Mouse (Mus musculus) midbrain, embryonic 10.5 days (tissue): Measurements from ENCODE around the gene Map3k3. TPM values are rescaled to one million over a fixed set of nuclear protein-coding genes. Genes with fewer than 3 reads are reported as not detected.
"Not testable (repeated sequence)": the region's sequence is repeated elsewhere in the genome, so short reads cannot be mapped to it uniquely, and the experiment has no call there.

Source experiments
- DNase-seq: peaks from one replicate; pipeline ENCODE4 v3.0.0-alpha.2; 2017; ENCODE audit warnings: low spot score
- H3K27ac ChIP-seq: fragments of 300-500 bp; sonication (generic); replicated peaks from 2 replicates; pipeline ENCODE4 v1.5.1; 2016; ENCODE audit warnings: mild to moderate bottlenecking
- H3K27me3 ChIP-seq: fragments of 300-500 bp; sonication (generic); 2 replicates; pipeline ENCODE4 v1.6.1; 2016; ENCODE audit warnings: low read depth, mild to moderate bottlenecking; ENCODE audit not compliant: poor library complexity, severe bottlenecking
- H3K36me3 ChIP-seq: fragments of 300-500 bp; sonication (generic); 2 replicates; pipeline ENCODE4 v1.6.1; 2016; ENCODE audit warnings: mild to moderate bottlenecking, moderate library complexity
- H3K4me1 ChIP-seq: fragments of 300-500 bp; sonication (generic); 2 replicates; pipeline ENCODE4 v1.6.1; 2016
- H3K4me3 ChIP-seq: fragments of 300-500 bp; sonication (generic); 2 replicates; pipeline ENCODE4 v1.5.1; 2016; ENCODE audit warnings: mild to moderate bottlenecking, moderate library complexity
- H3K9me3 ChIP-seq: fragments of 300-500 bp; sonication (generic); replicated peaks from 2 replicates; pipeline ENCODE4 v1.6.1; 2016; ENCODE audit warnings: mild to moderate bottlenecking
- WGBS: fragments of 180-500 bp; shearing (Covaris S2); methylation state at CpG from one replicate; pipeline ENCODE4 v1.1.7; 2016; 5-methylcytosine and 5-hydroxymethylcytosine counted together
- polyA plus RNA-seq: library from polyadenylated mRNA; unstranded; fragments of >200 nt; fragmentation: Nextera tagmentation; extraction: Ambion mirVana; gene quantifications from 2 replicates; pipeline ENCODE4 v1.2.1, GENCODE M21; 2016

Map3k3 gene
- polyA plus RNA-seq, 1 experiment from 2014 or later: 21.9 TPM

DNA sequence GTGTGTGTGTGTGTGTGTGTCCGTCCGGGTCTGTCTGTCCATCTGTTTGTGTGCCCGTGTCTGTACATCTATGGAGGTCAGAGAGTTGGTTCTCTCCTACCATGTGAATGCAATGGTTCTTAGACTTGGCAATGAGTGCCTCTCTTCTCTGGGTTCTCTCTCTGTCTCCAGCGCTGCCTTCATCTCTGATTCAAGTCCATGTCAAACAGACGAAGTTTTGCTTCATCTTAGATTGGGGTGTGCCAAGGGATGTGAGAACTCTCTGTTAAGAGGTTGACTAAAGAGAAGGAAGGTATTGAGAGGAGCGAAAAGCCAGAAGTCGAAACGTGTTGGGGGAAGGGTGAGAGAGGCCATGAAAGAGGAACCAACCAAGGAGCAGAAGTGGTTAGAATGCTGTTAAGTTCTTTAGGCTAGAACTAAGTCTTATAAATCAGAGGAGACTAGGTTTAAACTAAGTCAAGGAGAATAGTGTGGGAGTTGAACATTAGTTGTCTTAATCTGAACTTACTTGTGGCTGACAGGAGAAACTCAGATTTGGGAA lies 21.7 kb downstream of the Map3k3 start:
- peaks cover 26% of the 10 kb centered on the region for H3K36me3 ChIP-seq
- no peaks in the 10 kb centered on the region for H3K9me3 ChIP-seq
- no peak for DNase-seq
- H3K4me1 ChIP-seq: no peaks in the 10 kb centered on the region
- no peak overlapping the region for H3K27ac ChIP-seq
- H3K27me3 ChIP-seq: no peaks in the 10 kb centered on the region
- no peak overlapping the region for H3K4me3 ChIP-seq
- WGBS: 86% methylated on average over 8 of the region's 8 CpGs

DNA sequence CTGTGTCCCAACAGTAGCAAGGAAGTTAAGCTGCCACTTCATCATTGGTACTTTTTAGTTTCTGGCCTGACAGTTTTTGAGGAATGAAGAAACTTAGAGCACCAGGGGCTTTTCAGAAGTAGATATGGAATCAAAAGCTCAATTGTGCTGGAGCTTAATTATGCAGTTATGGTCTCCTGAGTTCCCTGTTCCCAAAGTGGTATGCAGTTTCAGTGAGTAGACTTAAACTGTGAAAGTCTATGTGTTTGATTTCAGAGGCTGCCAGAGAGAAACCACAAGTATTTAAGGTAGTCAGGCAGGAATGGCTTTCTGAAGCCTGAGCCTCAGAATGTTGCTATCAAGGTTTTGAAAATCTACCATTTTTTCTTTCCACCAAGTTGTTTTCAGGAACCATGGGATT lies 27.3 kb downstream of the Map3k3 start:
- Histone ChIP-seq H3K4me1 (no peaks in the 10 kb centered on the region), H3K27ac (no peak overlapping the region), H3K4me3 (no peak overlapping the region), H3K9me3 (no peaks in the 10 kb centered on the region), H3K36me3 (peaks cover 58% of the 10 kb centered on the region), H3K27me3 (no peaks in the 10 kb centered on the region)
- no peak for DNase-seq

DNA sequence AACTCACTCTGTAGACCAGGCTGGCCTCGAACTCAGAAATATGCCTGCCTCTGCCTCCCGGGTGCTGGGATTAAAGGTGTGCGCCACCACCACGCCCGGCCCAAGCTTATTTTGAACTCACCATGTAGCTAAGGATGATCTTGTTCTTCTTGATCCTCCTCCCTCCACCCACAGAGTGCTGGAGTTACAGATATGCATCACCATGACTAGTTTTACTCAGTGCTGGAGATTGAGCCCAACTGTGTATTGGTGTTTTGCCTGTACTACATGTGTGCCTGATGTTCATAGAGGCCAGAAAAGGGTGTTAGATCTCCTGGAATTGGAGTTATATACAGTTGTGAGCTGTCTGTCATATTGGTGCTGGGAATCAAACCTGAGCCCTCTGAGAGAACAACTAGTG lies 37.8 kb downstream of the Map3k3 start:
- DNase-seq: no peak
- peaks cover 84% of the 10 kb centered on the region for H3K36me3 ChIP-seq
- H3K27ac ChIP-seq: no peak overlapping the region
- H3K4me3 ChIP-seq: no peak overlapping the region
- no peaks in the 10 kb centered on the region for H3K27me3 ChIP-seq
- H3K9me3 ChIP-seq: no peaks in the 10 kb centered on the region
- H3K4me1 ChIP-seq: no peaks in the 10 kb centered on the region
- 93% methylated on average over 5 of the region's 5 CpGs for WGBS

DNA sequence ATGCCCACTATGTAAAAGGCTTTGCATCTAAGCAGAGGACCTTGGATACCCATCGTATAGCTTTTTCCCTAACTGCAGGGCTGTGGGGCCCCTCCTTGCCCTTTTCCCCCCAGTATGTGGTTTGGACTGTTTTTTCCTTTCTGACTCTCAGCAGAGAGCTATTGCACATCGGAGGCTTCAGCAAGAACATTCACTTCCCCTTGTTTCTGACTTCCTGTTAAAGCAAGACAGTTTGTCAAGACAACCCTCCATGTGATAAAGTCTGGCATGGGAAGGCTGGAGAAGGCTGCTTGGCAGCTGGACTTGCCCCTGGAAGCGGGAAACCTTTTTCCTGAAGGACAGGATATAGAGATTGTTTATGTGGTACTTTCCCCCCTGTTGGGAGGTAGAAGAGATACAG lies 38.3 kb downstream of the Map3k3 start:
- DNase-seq: no peak
- no peaks in the 10 kb centered on the region for H3K9me3 ChIP-seq
- no peak overlapping the region for H3K27ac ChIP-seq
- 90% methylated on average over 3 of the region's 3 CpGs for WGBS
- H3K36me3 ChIP-seq: peaks cover 79% of the 10 kb centered on the region
- H3K4me1 ChIP-seq: no peaks in the 10 kb centered on the region
- H3K27me3 ChIP-seq: no peaks in the 10 kb centered on the region
- no peak overlapping the region for H3K4me3 ChIP-seq

DNA sequence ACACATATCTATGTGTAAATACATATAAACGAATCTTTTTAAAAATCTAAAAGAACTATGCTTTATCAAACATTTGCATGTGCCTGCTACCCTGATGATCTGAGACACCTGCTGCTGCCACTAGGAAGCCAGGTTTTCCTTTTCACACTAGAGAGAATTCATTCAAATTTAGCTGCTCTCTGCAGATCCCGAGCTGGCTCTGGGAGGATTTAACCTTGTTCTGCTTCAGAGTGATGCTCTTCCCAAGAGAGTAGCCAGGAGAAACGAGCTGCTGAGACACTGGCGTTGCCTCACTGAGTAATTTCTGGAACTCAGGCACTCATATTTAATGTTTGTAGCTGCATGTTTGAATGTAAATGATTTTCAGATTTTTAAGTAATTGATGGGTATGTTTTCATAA lies 40.4 kb downstream of the Map3k3 start:
- Histone ChIP-seq H3K9me3 (no peaks in the 10 kb centered on the region), H3K27ac (no peak overlapping the region), H3K4me1 (no peaks in the 10 kb centered on the region), H3K27me3 (no peaks in the 10 kb centered on the region), H3K36me3 (peaks cover 76% of the 10 kb centered on the region), H3K4me3 (no peak overlapping the region)
- WGBS: 91% methylated on average over 4 of the region's 4 CpGs
- DNase-seq: no peak

DNA sequence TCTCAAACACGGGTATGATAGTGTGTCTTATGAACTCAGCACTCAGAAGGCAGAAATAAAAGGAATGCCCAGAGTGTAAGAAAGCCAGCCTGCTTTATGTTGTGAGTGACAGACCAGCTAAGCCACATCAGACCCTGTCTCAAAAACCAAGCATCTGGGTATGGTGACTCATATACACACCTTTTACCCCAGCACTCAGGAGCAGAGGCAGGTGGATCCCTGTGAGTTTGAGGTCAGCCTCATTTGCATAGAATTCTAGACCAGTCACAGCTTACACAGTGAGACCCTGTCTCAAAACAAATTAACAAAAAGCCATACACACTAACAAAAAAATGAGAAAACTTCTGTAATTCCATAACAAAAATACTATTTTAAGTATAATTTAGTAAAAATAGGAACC lies 41.4 kb downstream of the Map3k3 start:
- Histone ChIP-seq H3K4me1 (no peaks in the 10 kb centered on the region), H3K27ac (no peak overlapping the region), H3K27me3 (no peaks in the 10 kb centered on the region), H3K36me3 (peaks cover 82% of the 10 kb centered on the region), H3K4me3 (no peak overlapping the region), H3K9me3 (no peaks in the 10 kb centered on the region)
- no peak for DNase-seq
- WGBS: 85% methylated on average over 1 of the region's 1 CpGs

DNA sequence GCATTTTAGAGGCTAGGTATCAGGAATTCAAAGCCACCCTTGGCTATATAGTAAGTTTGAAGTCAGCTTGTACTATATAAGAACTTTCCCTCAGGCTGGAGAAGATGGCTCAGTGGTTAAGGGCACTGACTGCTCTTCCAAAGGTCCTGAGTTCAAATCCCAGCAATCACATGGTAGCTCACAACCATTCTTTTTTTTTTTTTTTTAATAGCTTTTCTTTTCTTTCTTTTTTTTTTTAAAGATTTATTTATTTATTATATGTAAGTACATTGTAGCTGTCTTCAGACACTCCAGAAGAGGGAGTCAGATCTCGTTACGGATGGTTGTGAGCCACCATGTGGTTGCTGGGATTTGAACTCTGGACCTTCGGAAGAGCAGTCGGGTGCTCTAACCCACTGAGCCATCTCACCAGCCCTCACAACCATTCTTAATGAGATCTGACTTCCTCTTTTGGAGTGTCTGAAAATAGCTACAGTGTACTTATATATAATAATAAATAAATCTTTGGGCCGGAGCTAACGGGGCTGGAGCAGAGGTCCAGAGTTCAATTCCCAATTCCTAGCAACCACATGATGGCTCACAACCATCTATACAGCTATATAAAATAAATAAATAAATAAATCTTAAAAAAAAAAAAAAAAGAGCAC lies 42.4 kb downstream of the Map3k3 start:
- not testable (repeated sequence) for H3K4me3 ChIP-seq, H3K4me1 ChIP-seq, H3K27me3 ChIP-seq, H3K27ac ChIP-seq, H3K9me3 ChIP-seq, DNase-seq
- 100% methylated on average over 4 of the region's 6 CpGs for WGBS
- H3K36me3 ChIP-seq: peaks cover 72% of the 10 kb centered on the region

DNA sequence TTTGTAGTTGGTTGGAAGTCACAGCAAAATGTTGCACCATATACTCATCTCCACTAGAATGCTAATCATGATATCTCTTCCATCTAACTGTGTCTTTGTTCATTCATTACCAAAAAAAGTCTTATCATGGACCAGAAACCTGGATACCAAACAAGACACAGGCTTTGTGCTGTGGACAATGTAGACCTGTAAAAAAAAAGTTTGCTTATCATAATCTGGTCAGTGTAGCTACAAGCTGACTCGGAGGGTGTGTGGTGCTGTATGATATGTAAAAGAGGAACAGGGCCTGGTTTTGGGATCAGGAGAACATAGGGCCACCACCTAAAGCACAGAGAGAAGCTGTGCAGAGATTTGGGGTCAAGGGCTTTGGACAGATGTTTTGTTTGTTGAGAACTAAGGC lies 45.1 kb downstream of the Map3k3 start:
- Histone ChIP-seq H3K36me3 (peaks cover 50% of the 10 kb centered on the region), H3K9me3 (no peaks in the 10 kb centered on the region), H3K27ac (no peak overlapping the region), H3K4me1 (no peaks in the 10 kb centered on the region), H3K4me3 (no peak overlapping the region), H3K27me3 (no peaks in the 10 kb centered on the region)
- 80% methylated on average over 1 of the region's 1 CpGs for WGBS
- DNase-seq: no peak

DNA sequence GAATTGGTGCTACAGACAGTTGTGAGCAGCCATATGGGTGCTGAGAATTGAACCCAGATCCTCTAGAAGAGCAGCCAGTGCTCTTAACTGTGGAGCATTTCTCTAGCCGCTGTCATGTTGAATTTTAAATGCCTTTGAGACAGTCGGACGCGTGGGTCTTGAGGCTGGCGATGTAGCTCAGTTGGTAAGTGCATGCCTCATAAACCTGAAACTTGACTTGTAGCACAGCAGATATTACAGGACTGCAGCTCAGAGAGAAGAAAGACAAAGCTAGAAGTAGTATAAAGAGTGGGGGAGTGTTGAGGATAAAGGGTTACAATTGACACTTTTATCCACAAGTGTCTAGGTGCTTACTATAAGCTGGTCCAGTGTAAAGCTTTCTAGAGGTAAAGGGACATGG lies 48.1 kb downstream of the Map3k3 start:
- H3K36me3 ChIP-seq: peaks cover 56% of the 10 kb centered on the region
- 93% methylated on average over 5 of the region's 5 CpGs for WGBS
- H3K9me3 ChIP-seq: no peaks in the 10 kb centered on the region
- no peak overlapping the region for H3K27ac ChIP-seq
- no peaks in the 10 kb centered on the region for H3K27me3 ChIP-seq
- no peak overlapping the region for H3K4me3 ChIP-seq
- no peak for DNase-seq
- peaks cover 7% of the 10 kb centered on the region; the same call in 1 of the 2 replicates for H3K4me1 ChIP-seq

DNA sequence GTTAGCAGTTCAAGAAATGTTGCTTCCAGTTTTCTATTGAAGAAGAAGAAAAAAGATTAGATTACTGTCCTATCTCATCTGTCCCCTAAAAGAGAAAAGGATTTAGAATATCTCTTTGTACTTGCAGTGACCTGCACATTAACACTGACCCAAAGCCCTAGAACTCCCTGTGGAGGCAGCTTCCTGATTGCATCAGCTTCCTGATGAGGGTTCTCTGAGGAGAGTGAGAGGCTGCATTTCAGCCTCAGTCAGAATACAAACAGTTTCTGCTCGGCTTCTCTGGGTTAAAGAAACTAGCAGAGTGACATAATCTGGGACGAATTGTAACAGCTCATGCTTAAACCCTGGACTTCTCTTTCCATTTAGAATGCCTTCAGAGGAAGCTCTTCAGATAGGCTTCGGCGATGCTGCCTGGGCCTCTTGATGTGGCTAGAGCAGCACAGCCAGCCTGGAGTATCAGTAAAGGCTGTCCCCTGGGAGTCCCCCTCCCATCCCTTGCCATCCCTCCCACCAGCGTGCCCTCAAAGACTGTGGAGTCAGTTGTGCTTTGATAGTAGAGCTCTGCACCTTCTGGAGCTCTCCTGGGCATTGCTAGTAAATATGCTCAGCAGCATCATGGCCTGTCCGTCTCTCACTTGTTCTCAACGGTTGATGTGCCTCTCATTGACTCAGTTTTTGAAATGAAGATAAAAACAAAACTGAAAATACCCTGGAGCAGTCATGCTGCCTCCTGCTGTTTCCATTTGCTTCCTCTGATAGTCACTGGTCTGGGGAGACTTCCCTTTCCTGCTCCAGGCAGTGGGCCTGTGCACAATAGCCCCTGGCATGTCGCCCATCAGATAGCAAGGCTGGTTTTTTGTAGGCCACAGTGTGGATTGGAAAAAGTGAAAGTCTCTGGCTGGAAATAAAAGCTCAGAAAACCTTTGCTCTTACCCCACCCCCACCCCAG lies 50.4 kb downstream of the Map3k3 start:
- Histone ChIP-seq H3K9me3 (no peaks in the 10 kb centered on the region), H3K4me3 (no peak overlapping the region), H3K27me3 (no peaks in the 10 kb centered on the region), H3K36me3 (peaks cover 50% of the 10 kb centered on the region), H3K4me1 (peaks cover 7% of the 10 kb centered on the region; the same call in 1 of the 2 replicates), H3K27ac (peak overlapping the region; percentile 69)
- DNase-seq: peak; percentile 17
- WGBS: 46% methylated on average over 8 of the region's 8 CpGs

DNA sequence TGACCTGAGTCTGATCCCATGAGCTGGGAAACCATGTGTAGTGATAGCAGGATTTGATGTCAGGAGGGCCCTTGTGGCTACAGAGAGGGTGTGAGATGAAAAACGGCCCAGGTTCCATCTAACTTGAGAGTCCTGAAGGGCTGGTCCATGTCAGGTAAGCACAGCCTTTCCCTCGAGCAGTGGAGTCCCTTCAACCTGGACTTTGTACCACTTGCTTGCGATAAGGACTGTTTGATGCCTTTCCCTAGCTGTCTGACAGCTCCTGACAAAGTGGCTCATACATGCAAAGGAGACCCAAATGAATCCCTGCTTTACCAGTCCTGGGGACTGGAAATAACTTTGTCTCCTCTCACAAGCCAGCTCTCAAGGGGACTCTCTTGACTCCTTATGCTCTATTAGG lies 66.8 kb downstream of the Map3k3 start:
- Histone ChIP-seq H3K27me3 (no peaks in the 10 kb centered on the region), H3K9me3 (no peaks in the 10 kb centered on the region), H3K4me1 (no peaks in the 10 kb centered on the region), H3K36me3 (peaks cover 99% of the 10 kb centered on the region), H3K4me3 (no peak overlapping the region), H3K27ac (no peak overlapping the region)
- DNase-seq: no peak
- WGBS: 82% methylated on average over 3 of the region's 3 CpGs

DNA sequence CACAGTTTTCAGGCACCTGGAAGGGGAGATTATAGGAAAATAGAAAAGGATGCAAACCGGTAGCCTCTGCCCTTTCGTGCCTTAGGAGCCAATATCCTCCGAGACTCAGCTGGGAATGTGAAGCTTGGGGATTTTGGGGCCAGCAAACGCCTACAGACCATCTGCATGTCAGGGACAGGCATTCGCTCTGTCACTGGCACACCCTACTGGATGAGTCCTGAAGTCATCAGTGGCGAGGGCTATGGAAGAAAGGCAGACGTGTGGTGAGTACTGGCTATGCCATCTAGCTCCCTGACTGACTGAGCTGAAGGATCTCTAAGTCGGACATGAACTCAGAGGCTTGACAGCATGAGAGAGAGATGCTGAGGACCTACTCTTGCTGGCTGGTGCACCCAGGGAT lies 67.7 kb downstream of the Map3k3 start:
- no peaks in the 10 kb centered on the region for H3K4me1 ChIP-seq
- 79% methylated on average over 8 of the region's 8 CpGs for WGBS
- H3K27me3 ChIP-seq: no peaks in the 10 kb centered on the region
- no peak for DNase-seq
- H3K4me3 ChIP-seq: no peak overlapping the region
- no peak overlapping the region for H3K27ac ChIP-seq
- no peaks in the 10 kb centered on the region for H3K9me3 ChIP-seq
- H3K36me3 ChIP-seq: peaks cover 100% of the 10 kb centered on the region

DNA sequence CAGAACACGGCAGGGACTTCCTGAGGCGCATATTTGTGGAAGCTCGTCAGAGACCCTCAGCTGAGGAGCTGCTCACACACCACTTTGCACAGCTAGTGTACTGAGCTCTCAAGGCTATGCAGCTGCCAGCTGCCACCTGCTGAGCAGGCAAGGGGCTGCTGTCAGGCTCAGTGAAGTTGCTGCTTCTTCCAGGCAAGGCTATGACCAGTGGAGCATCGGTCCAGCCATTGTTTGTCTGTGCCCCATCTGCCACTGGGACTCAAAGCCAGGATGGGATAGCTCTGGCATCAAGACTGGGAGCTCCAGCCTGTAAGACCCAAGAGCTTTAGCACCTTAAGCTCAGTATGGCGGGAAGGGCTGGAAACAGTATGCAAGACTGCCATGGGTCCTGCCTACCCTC lies 69.7 kb downstream of the Map3k3 start:
- H3K27ac ChIP-seq: no peak overlapping the region
- 80% methylated on average over 5 of the region's 5 CpGs for WGBS
- peaks cover 100% of the 10 kb centered on the region for H3K36me3 ChIP-seq
- no peaks in the 10 kb centered on the region for H3K9me3 ChIP-seq
- no peaks in the 10 kb centered on the region for H3K27me3 ChIP-seq
- no peak for DNase-seq
- no peak overlapping the region for H3K4me3 ChIP-seq
- peaks cover 15% of the 10 kb centered on the region for H3K4me1 ChIP-seq
